Comparison of ENCODE assay signal across 32 mouse cellular contexts in the genomic region with DNA sequence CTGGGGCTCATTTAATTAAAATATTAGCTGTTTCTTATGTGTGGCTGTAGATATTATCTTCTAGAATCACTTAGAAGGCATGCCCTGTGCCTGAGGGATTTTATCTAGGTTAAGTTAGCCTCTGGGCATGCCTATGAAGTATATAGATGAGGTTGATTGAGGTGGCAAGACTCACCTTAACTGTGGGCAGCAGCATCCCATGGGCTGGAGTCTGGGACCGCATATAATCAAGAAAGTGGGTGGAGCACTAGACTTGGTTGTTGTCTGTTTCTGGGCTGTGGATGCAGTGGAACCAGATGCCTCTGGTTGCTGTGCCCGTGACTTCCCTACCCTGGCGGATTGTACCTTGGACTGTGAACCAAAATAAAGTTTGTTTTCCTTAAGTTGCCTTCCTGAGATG. TPM values are rescaled to one million over a fixed set of nuclear protein-coding genes. Genes with fewer than 3 reads are reported as not detected.
A peak's percentile ranks its signal among the peaks of the same experiment; 100 is the strongest.
DNase-seq lines count a peak whose midpoint lies in the region; ATAC-seq and TF ChIP-seq lines count a peak whose summit lies in the region.
"Had no signal": no experiment of that assay in that cellular context is flagged by ENCODE, and none has a peak within 500 bp of the region (broad histone marks: within the 10 kb centered on the region; RNA-seq: fewer than 3 reads in every experiment).

No protein-coding gene starts in this region.

- WGBS in heart, embryonic 13.5 days, result 86% methylated on average over 3 of the region's 3 CpGs
- WGBS in bone marrow, adult 2 months, result 84% methylated on average over 3 of the region's 3 CpGs
- WGBS in liver, embryonic 11.5 days, result 78% methylated on average over 3 of the region's 3 CpGs
- WGBS in liver, embryonic 16.5 days (ENCODE audit: insufficient replicate concordance), result 50% methylated on average over 3 of the region's 3 CpGs
- WGBS in forebrain, embryonic 11.5 days, result 87% methylated on average over 3 of the region's 3 CpGs

- TF ChIP-seq CTCF in bone marrow, adult 2 months (IDR thresholded peaks at IDR 0.05; ENCODE audit: control insufficient read depth, insufficient read depth, low read length), result no peak

- no peak for ATAC-seq in heart, embryonic 13.5 days (ENCODE audit: extremely low read depth, insufficient number of reproducible peaks, low FRiP score, low TSS enrichment)
- ATAC-seq in liver, embryonic 11.5 days (replicated peaks; ENCODE audit: low FRiP score), result no peak; the same call in 1 of the 2 replicates
- ATAC-seq in liver, embryonic 16.5 days (ENCODE audit: low read depth), result peak; percentile 26
- ATAC-seq in forebrain, embryonic 11.5 days (replicated peaks; ENCODE audit: low FRiP score), result no peak
- ATAC-seq: forebrain, embryonic 16.5 days had no signal

- no peaks in the 10 kb centered on the region for H3K9me3 ChIP-seq in heart, embryonic 13.5 days
- no peaks in the 10 kb centered on the region for H3K9me3 ChIP-seq in liver, embryonic 11.5 days (ENCODE audit: control insufficient read depth, low read length)
- H3K9me3 ChIP-seq in liver, embryonic 16.5 days (replicated peaks; ENCODE audit: control insufficient read depth, low read length), result no peaks in the 10 kb centered on the region
- no peaks in the 10 kb centered on the region for H3K9me3 ChIP-seq in forebrain, embryonic 11.5 days (ENCODE audit: control insufficient read depth, low read length)
- H3K9me3 ChIP-seq: embryonic facial prominence, embryonic 10.5 days; embryonic facial prominence, embryonic 15.5 days; forebrain, embryonic 10.5 days; heart, embryonic 12.5 days had no signal

- H3K36me3 ChIP-seq in heart, embryonic 13.5 days, result no peaks in the 10 kb centered on the region
- no peaks in the 10 kb centered on the region for H3K36me3 ChIP-seq in liver, embryonic 11.5 days (ENCODE audit: control insufficient read depth, insufficient read depth, low read length)
- H3K36me3 ChIP-seq in liver, embryonic 16.5 days (ENCODE audit: control insufficient read depth, insufficient read depth), result no peaks in the 10 kb centered on the region
- no peaks in the 10 kb centered on the region for H3K36me3 ChIP-seq in forebrain, embryonic 11.5 days (ENCODE audit: control insufficient read depth, insufficient read depth, low read length)
- H3K36me3 ChIP-seq: embryonic facial prominence, embryonic 10.5 days; embryonic facial prominence, embryonic 15.5 days; forebrain, embryonic 10.5 days; heart, embryonic 12.5 days had no signal

- no peak overlapping the region for H3K9ac ChIP-seq in heart, embryonic 13.5 days
- no peak overlapping the region for H3K9ac ChIP-seq in liver, embryonic 11.5 days (ENCODE audit: low read depth, low read length)
- H3K9ac ChIP-seq in liver, embryonic 16.5 days (ENCODE audit: low read depth, low read length), result peak overlapping the region; percentile 34
- no peak overlapping the region for H3K9ac ChIP-seq in forebrain, embryonic 11.5 days (ENCODE audit: low read length)
- H3K9ac ChIP-seq: embryonic facial prominence, embryonic 15.5 days; heart, embryonic 12.5 days; hindbrain, embryonic 14.5 days; lung, embryonic 14.5 days had no signal

- no peak overlapping the region for H3K4me2 ChIP-seq in heart, embryonic 13.5 days
- peak overlapping the region; percentile 31; the same call in 1 of the 2 replicates for H3K4me2 ChIP-seq in liver, embryonic 11.5 days
- peak overlapping the region; percentile 55 for H3K4me2 ChIP-seq in liver, embryonic 16.5 days (ENCODE audit: low read depth, low read length)
- H3K4me2 ChIP-seq in forebrain, embryonic 11.5 days (ENCODE audit: low read depth, low read length, severe bottlenecking), result no peak overlapping the region
- H3K4me2 ChIP-seq: embryonic facial prominence, embryonic 15.5 days; heart, embryonic 12.5 days; hindbrain, embryonic 14.5 days; lung, embryonic 14.5 days; midbrain, embryonic 11.5 days had no signal

- peaks cover 53% of the 10 kb centered on the region for H3K4me1 ChIP-seq in heart, embryonic 13.5 days
- peaks cover 1% of the 10 kb centered on the region; the same call in 1 of the 2 replicates for H3K4me1 ChIP-seq in bone marrow, adult 2 months (ENCODE audit: control insufficient read depth, insufficient read depth, low read length)
- H3K4me1 ChIP-seq in liver, embryonic 11.5 days (replicated peaks; ENCODE audit: control insufficient read depth, insufficient read depth, low read length), result peaks cover 40% of the 10 kb centered on the region
- H3K4me1 ChIP-seq in liver, embryonic 16.5 days (ENCODE audit: control insufficient read depth, low read depth, low read length), result peaks cover 61% of the 10 kb centered on the region
- no peaks in the 10 kb centered on the region; the same call in 1 of the 2 replicates for H3K4me1 ChIP-seq in forebrain, embryonic 11.5 days (replicated peaks; ENCODE audit: control insufficient read depth, insufficient read depth, low read length)

- H3K27me3 ChIP-seq in heart, embryonic 13.5 days (replicated peaks), result no peaks in the 10 kb centered on the region
- H3K27me3 ChIP-seq in liver, embryonic 11.5 days (replicated peaks; ENCODE audit: control insufficient read depth, insufficient read depth, low read length), result no peaks in the 10 kb centered on the region
- H3K27me3 ChIP-seq in liver, embryonic 16.5 days (ENCODE audit: control insufficient read depth, insufficient read depth, low read depth, low read length), result no peaks in the 10 kb centered on the region
- no peaks in the 10 kb centered on the region for H3K27me3 ChIP-seq in forebrain, embryonic 11.5 days (ENCODE audit: control insufficient read depth, insufficient read depth, low read length)
- H3K27me3 ChIP-seq: embryonic facial prominence, embryonic 15.5 days; heart, embryonic 12.5 days had no signal

- H3K27ac ChIP-seq in heart, embryonic 13.5 days (replicated peaks), result peak overlapping the region; percentile 16; the same call in 1 of the 2 replicates
- peak overlapping the region; percentile 15; the same call in 1 of the 2 replicates for H3K27ac ChIP-seq in bone marrow, adult 2 months (ENCODE audit: control insufficient read depth, insufficient read depth, low read depth, low read length, poor library complexity)
- H3K27ac ChIP-seq in liver, embryonic 11.5 days (ENCODE audit: low read depth, low read length), result peak overlapping the region; percentile 76
- H3K27ac ChIP-seq in liver, embryonic 16.5 days (ENCODE audit: low read length), result peak overlapping the region; percentile 90
- no peak overlapping the region for H3K27ac ChIP-seq in forebrain, embryonic 11.5 days (ENCODE audit: low read depth, low read length)
- H3K27ac ChIP-seq: embryonic facial prominence, embryonic 10.5 days; embryonic facial prominence, embryonic 15.5 days; forebrain, embryonic 10.5 days; gastrocnemius, adult 2 months; hindbrain, embryonic 14.5 days; stomach, postnatal 0 days had no signal

- no peak overlapping the region for H3K4me3 ChIP-seq in heart, embryonic 13.5 days
- H3K4me3 ChIP-seq in bone marrow, adult 2 months (replicated peaks; ENCODE audit: control insufficient read depth, low read depth, low read length), result no peak overlapping the region
- no peak overlapping the region for H3K4me3 ChIP-seq in liver, embryonic 11.5 days (ENCODE audit: low read depth, low read length)
- H3K4me3 ChIP-seq in liver, embryonic 16.5 days (ENCODE audit: low read depth, low read length), result peak overlapping the region; percentile 37; the same call in 1 of the 2 replicates
- no peak overlapping the region for H3K4me3 ChIP-seq in forebrain, embryonic 11.5 days (ENCODE audit: low read depth, low read length)
- H3K4me3 ChIP-seq: embryonic facial prominence, embryonic 10.5 days; embryonic facial prominence, embryonic 15.5 days; forebrain, embryonic 10.5 days; gastrocnemius, adult 2 months; heart, embryonic 12.5 days had no signal

- TF ChIP-seq POLR2A in bone marrow, adult 2 months (IDR thresholded peaks at IDR 0.05; ENCODE audit: borderline replicate concordance, control insufficient read depth, low read depth, low read length), result no peak

- no peak for DNase-seq in heart, adult 8-10 months (ENCODE audit: low spot score)
- no peak for DNase-seq in liver, embryonic 11.5 days (ENCODE audit: low spot score)
- no peak for DNase-seq in cerebellum, adult 9-10 months
- DNase-seq in forebrain, embryonic 11.5 days (ENCODE audit: low spot score), result no peak
- no peak for DNase-seq in adrenal gland, postnatal 25 days
- DNase-seq: adrenal gland, postnatal 14 days; cerebellum, adult 18-20 months; cerebellum, postnatal 25 days; gastrocnemius, adult 2 months; gastrocnemius, postnatal 36 days; heart, adult 18-20 months; heart, postnatal 10 days; kidney, adult 18-20 months; kidney, postnatal 36 days; left cerebral cortex, postnatal 4 days; lung, embryonic 14.5 days; lung, postnatal 14 days; retina, postnatal 1 day; right cerebral cortex, postnatal 25 days; thymus, adult 2 months; thymus, postnatal 4 days had no signal

RNA-seq across cellular contexts. Expression of a gene that starts 6.1 kb away (rescaled TPM):
- polyA plus RNA-seq in heart, embryonic 13.5 days (2015; fragmentation: Nextera tagmentation; extraction: Ambion mirVana), result 152 and 167 TPM in 2 replicates
- 10 to 100 TPM; 30.1 to 39.9 (median 31.9) TPM for total RNA-seq in heart, adult 8-10 months (2022)
- polyA plus RNA-seq in bone marrow, adult 2 months (2011; ENCODE audit: insufficient read depth, insufficient read length, low replicate concordance, missing spikeins), result 504 and 514 TPM in 2 replicates
- 366 and 391 TPM in 2 replicates for polyA plus RNA-seq in liver, embryonic 11.5 days (2014; fragmentation: Nextera tagmentation; extraction: Ambion mirVana)
- 294 and 338 TPM in 2 replicates for polyA plus RNA-seq in liver, embryonic 16.5 days (2015; fragmentation: Nextera tagmentation; extraction: Ambion mirVana)
- polyA plus RNA-seq in forebrain, embryonic 11.5 days (2014; fragmentation: Nextera tagmentation; extraction: Ambion mirVana), result 434 and 453 TPM in 2 replicates
- 80.0 and 81.6 TPM in 2 replicates for total RNA-seq in adrenal gland, postnatal 25 days (2021)

RNA-seq across cellular contexts. Expression of a gene that starts 10.4 kb away (rescaled TPM):
- polyA plus RNA-seq in heart, embryonic 13.5 days (2015; fragmentation: Nextera tagmentation; extraction: Ambion mirVana), result 1.4 TPM in 2 replicates
- total RNA-seq in heart, adult 8-10 months (2022), result 10 to 100 TPM; 21.8 to 26.8 (median 26.2) TPM
- polyA plus RNA-seq in bone marrow, adult 2 months (2011; ENCODE audit: insufficient read depth, insufficient read length, low replicate concordance, missing spikeins), result 3.8 and 8.3 TPM in 2 replicates
- polyA plus RNA-seq in liver, embryonic 11.5 days (2014; fragmentation: Nextera tagmentation; extraction: Ambion mirVana), result 0.55 and 0.90 TPM in 2 replicates
- 2.4 and 2.5 TPM in 2 replicates for polyA plus RNA-seq in liver, embryonic 16.5 days (2015; fragmentation: Nextera tagmentation; extraction: Ambion mirVana)
- 0.73 and 0.80 TPM in 2 replicates for polyA plus RNA-seq in forebrain, embryonic 11.5 days (2014; fragmentation: Nextera tagmentation; extraction: Ambion mirVana)
- 2.8 and 3.9 TPM in 2 replicates for total RNA-seq in adrenal gland, postnatal 25 days (2021)

Comparison
In these comparisons a context has a peak if more than half of its experiments do, and no peak if none do; other contexts are left out.
1. H3K4me2 ChIP-seq: peak in liver, embryonic 11.5 days (single experiment) and liver, embryonic 16.5 days (single experiment); none in heart, embryonic 13.5 days (single experiment) and forebrain, embryonic 11.5 days (single experiment).